Mouse (Mus musculus) lung, postnatal 0 days (tissue): Measurements from ENCODE around the gene Pmfbp1. TPM values are rescaled to one million over a fixed set of nuclear protein-coding genes. Genes with fewer than 3 reads are reported as not detected.
A peak's percentile ranks its signal among the peaks of the same experiment; 100 is the strongest.

Experiments used
- ATAC-seq: fragments of 200-750 bp; cut with Nextera tagmentation; 2 replicates; pipeline ENCODE4 v1.8.0; 2017; ENCODE audit warnings: moderate library complexity
- DNase-seq: peaks from one replicate; pipeline ENCODE4 v3.0.0-alpha.2; 2016; ENCODE audit warnings: low spot score
- H3K27ac ChIP-seq: fragments of 300-500 bp; sonication (generic); 2 replicates; pipeline ENCODE4 v1.5.1; 2014; ENCODE audit warnings: antibody characterized with exemption, mild to moderate bottlenecking, low read length, mixed read lengths
- H3K27me3 ChIP-seq: fragments of 300-500 bp; sonication (generic); replicated peaks from 2 replicates; pipeline ENCODE4 v1.6.1; 2014; ENCODE audit warnings: low read length, mixed read lengths; ENCODE audit not compliant: insufficient read depth
- H3K36me3 ChIP-seq: fragments of 300-500 bp; sonication (generic); 2 replicates; pipeline ENCODE4 v1.6.1; 2014; ENCODE audit warnings: low read length, mixed read lengths; ENCODE audit not compliant: insufficient read depth
- H3K4me1 ChIP-seq: fragments of 300-500 bp; sonication (generic); 2 replicates; pipeline ENCODE4 v1.6.1; 2014; ENCODE audit warnings: antibody characterized with exemption, low read depth, low read length, mixed read lengths; ENCODE audit not compliant: insufficient read depth
- H3K4me2 ChIP-seq: fragments of 300-500 bp; sonication (generic); replicated peaks from 2 replicates; pipeline ENCODE4 v1.6.1; 2014; ENCODE audit warnings: low read depth, mild to moderate bottlenecking, low read length, moderate library complexity, mixed read lengths
- H3K4me3 ChIP-seq: fragments of 300-500 bp; sonication (generic); 2 replicates; pipeline ENCODE4 v1.5.1; 2014; ENCODE audit warnings: low read depth, low read length
- H3K9ac ChIP-seq: fragments of 300-500 bp; sonication (generic); replicated peaks from 2 replicates; pipeline ENCODE4 v1.6.1; 2014; ENCODE audit warnings: low read depth, mild to moderate bottlenecking
- H3K9me3 ChIP-seq: fragments of 300-500 bp; sonication (generic); 2 replicates; pipeline ENCODE4 v1.6.1; 2016; ENCODE audit warnings: low read length, mixed read lengths
- CTCF ChIP-seq: IDR thresholded peaks from 2 replicates; pipeline ENCODE4 v1.5.1; 2016; ENCODE audit warnings: antibody characterized with exemption, mild to moderate bottlenecking
- EP300 ChIP-seq: IDR thresholded peaks from 2 replicates; pipeline ENCODE4 v1.6.1; 2016; ENCODE audit warnings: antibody characterized with exemption, mild to moderate bottlenecking, control low read depth
- WGBS: fragments of 180-500 bp; shearing (Covaris S2); extraction: QIAGEN DNeasy Blood & Tissue Kit; methylation state at CpG from one replicate; pipeline ENCODE4 v1.1.7; 2014; 5-methylcytosine and 5-hydroxymethylcytosine counted together
- polyA plus RNA-seq: library from polyadenylated mRNA; unstranded; fragments of >200 nt; fragmentation: Nextera tagmentation; extraction: Ambion mirVana; gene quantifications from 2 replicates; pipeline ENCODE4 v1.2.1, GENCODE M21; 2015

Pmfbp1 gene
- polyA plus RNA-seq, 1 experiment from 2014 or later, result not detected

GRCm38 (mm10) chr8:109485530-109485929 is 8.3 kb upstream of the Pmfbp1 start:
- 24% methylated on average over 6 of the region's 6 CpGs for WGBS

DNA sequence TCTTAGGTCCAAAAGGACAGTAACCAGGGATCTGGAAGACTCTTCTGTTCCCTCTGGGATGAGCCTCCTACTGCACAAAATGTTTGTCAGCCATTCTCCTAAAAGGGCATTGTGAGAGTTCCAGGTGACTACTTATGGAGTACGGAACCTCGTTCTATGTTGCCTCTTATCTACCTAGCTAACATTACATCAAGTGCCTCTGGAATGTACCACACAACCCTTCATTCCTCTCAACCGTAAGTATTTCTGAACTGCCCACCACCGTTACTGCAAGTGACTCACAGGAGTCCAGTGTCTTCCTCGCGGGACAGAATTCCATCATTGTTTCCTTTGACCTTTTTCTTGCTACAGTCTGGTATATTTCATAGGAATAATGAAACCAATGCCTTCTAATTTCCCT is 1.0 kb upstream of the Pmfbp1 start:
- no peaks in the 10 kb centered on the region for H3K27me3 ChIP-seq
- H3K9me3 ChIP-seq, result no peaks in the 10 kb centered on the region
- H3K4me3 ChIP-seq, result no peak overlapping the region
- no peaks in the 10 kb centered on the region for H3K4me1 ChIP-seq
- TF ChIP-seq EP300, result peak; percentile 75
- TF ChIP-seq CTCF, result no peak
- H3K36me3 ChIP-seq, result no peaks in the 10 kb centered on the region
- peak; percentile 77 for ATAC-seq
- no peak overlapping the region for H3K27ac ChIP-seq
- 50% methylated on average over 6 of the region's 6 CpGs for WGBS
- peak; percentile 49 for DNase-seq
- no peak overlapping the region for H3K4me2 ChIP-seq
- H3K9ac ChIP-seq, result no peak overlapping the region

More at GRCm38 (mm10) chr8:109485530-109485929, 8.3 kb upstream of the Pmfbp1 start:
- no peaks in the 10 kb centered on the region for H3K27me3 ChIP-seq
- no peaks in the 10 kb centered on the region for H3K4me1 ChIP-seq
- H3K9ac ChIP-seq, result no peak overlapping the region
- H3K4me3 ChIP-seq, result no peak overlapping the region
- H3K36me3 ChIP-seq, result no peaks in the 10 kb centered on the region
- H3K4me2 ChIP-seq, result no peak overlapping the region
- TF ChIP-seq CTCF, result no peak
- TF ChIP-seq EP300, result no peak
- H3K27ac ChIP-seq, result no peak overlapping the region
- DNase-seq (no peak), ATAC-seq (no peak)
- H3K9me3 ChIP-seq, result no peaks in the 10 kb centered on the region

GRCm38 (mm10) chr8:109494601-109495000 is 774 bp downstream of the Pmfbp1 start:
- H3K27ac ChIP-seq, result no peak overlapping the region
- no peak overlapping the region for H3K4me3 ChIP-seq
- H3K36me3 ChIP-seq, result no peaks in the 10 kb centered on the region
- no peaks in the 10 kb centered on the region for H3K4me1 ChIP-seq
- no peak overlapping the region for H3K9ac ChIP-seq
- no peak overlapping the region for H3K4me2 ChIP-seq
- DNase-seq, result no peak
- H3K27me3 ChIP-seq, result no peaks in the 10 kb centered on the region
- H3K9me3 ChIP-seq, result no peaks in the 10 kb centered on the region
- no peak for ATAC-seq
- WGBS, result 58% methylated on average over 2 of the region's 2 CpGs
- TF ChIP-seq CTCF, result no peak
- no peak for TF ChIP-seq EP300

GRCm38 (mm10) chr8:109497431-109497830 is 3.6 kb downstream of the Pmfbp1 start:
- no peak overlapping the region for H3K9ac ChIP-seq
- ATAC-seq (0 out of 2 replicates have a peak, but pooled peaks have one; percentile 17), DNase-seq (peak; percentile 77)
- H3K4me2 ChIP-seq, result no peak overlapping the region
- WGBS, result 55% methylated on average over 5 of the region's 5 CpGs
- no peaks in the 10 kb centered on the region for H3K36me3 ChIP-seq
- no peak overlapping the region for H3K27ac ChIP-seq
- H3K9me3 ChIP-seq, result no peaks in the 10 kb centered on the region
- no peaks in the 10 kb centered on the region for H3K4me1 ChIP-seq
- no peak for TF ChIP-seq EP300
- no peak for TF ChIP-seq CTCF
- H3K27me3 ChIP-seq, result no peaks in the 10 kb centered on the region
- no peak overlapping the region for H3K4me3 ChIP-seq

DNA sequence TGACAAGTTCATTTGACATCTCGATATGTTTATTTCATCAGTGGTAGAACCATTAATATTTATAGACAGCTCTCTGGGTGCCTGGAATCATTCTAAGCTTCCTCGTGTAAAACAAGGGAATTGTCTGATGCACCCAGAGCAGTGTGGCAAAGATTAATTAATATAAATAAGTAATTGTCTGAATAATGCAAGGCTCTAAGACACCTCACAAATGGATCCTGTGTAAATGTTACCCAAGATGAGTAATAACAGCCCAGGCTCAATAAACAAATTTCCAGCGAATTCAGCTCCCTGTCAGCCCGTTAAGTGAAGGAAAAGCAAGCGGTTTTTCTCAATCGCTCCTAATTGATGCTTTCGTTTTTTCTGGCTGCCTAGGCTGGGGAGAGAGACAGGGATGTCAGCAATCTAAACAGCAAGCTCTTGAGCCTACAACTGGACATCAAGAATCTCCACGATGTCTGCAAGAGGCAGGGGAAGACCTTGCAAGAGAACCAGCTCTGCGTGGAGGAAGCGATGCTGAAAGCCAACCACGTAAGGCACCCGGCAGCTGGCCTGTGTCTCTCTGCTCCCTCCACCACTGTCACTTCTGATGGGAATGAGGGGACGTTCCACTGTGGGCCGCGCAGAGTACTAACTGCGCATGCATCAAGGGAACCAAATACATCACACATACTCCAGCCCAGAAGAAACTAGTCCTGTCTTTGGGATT is 5.3 kb downstream of the Pmfbp1 start:
- peak; percentile 93 for ATAC-seq
- H3K36me3 ChIP-seq, result no peaks in the 10 kb centered on the region
- H3K4me1 ChIP-seq, result no peaks in the 10 kb centered on the region
- no peaks in the 10 kb centered on the region for H3K9me3 ChIP-seq
- WGBS, result 46% methylated on average over 16 of the region's 16 CpGs
- no peak overlapping the region for H3K9ac ChIP-seq
- no peaks in the 10 kb centered on the region for H3K27me3 ChIP-seq
- no peak overlapping the region for H3K4me3 ChIP-seq
- no peak overlapping the region; the same call in 1 of the 2 replicates for H3K27ac ChIP-seq
- DNase-seq, result peak; percentile 86
- TF ChIP-seq CTCF (no peak), EP300 (no peak)
- no peak overlapping the region; the same call in 1 of the 2 replicates for H3K4me2 ChIP-seq

- Histone ChIP-seq H3K36me3 (no peaks in the 10 kb centered on the region), H3K4me2 (no peak overlapping the region), H3K4me3 (no peak overlapping the region), H3K9me3 (no peaks in the 10 kb centered on the region), H3K27me3 (no peaks in the 10 kb centered on the region), H3K9ac (no peak overlapping the region), H3K27ac (no peak overlapping the region), H3K4me1 (no peaks in the 10 kb centered on the region)
- TF ChIP-seq EP300, result no peak
- no peak for TF ChIP-seq CTCF
- DNase-seq (no peak), ATAC-seq (no peak)
- WGBS, result 63% methylated on average over 1 of the region's 1 CpGs
Measured at GRCm38 (mm10) chr8:109503566-109503965, 9.7 kb downstream of the Pmfbp1 start.

GRCm38 (mm10) chr8:109505560-109505959 is 11.7 kb downstream of the Pmfbp1 start:
- TF ChIP-seq CTCF, result no peak
- no peak for TF ChIP-seq EP300
- Histone ChIP-seq H3K27ac (no peak overlapping the region), H3K36me3 (no peaks in the 10 kb centered on the region), H3K4me3 (no peak overlapping the region), H3K27me3 (no peaks in the 10 kb centered on the region), H3K4me2 (no peak overlapping the region), H3K9ac (no peak overlapping the region), H3K9me3 (no peaks in the 10 kb centered on the region), H3K4me1 (no peaks in the 10 kb centered on the region)
- no peak for ATAC-seq
- no peak for DNase-seq
- WGBS, result 89% methylated on average over 5 of the region's 5 CpGs
